Mouse (Mus musculus) liver, embryonic 14.5 days (tissue): ENCODE measurements at regions not wholly inside any gene's neighbourhood (a gene's known extent, or its start where the extent isn't known, plus 50 kb on each side); places are given as distances from the start of the nearest gene placed in this dataset.

Experiments
- CTCF ChIP-seq: IDR thresholded peaks from 2 replicates; pipeline ENCODE4 v1.5.1; 2016; ENCODE audit warnings: antibody characterized with exemption, low read depth, control low read depth
- EP300 ChIP-seq: IDR thresholded peaks from 2 replicates; pipeline ENCODE4 v1.6.1; 2016; ENCODE audit warnings: antibody characterized with exemption, low read depth

- TF ChIP-seq CTCF (no peak), EP300 (no peak)
Observed at GRCm38 (mm10) chr11:113166517-113166916, 384.5 kb downstream of the Sox9 start.
